Mouse (Mus musculus) testis, adult 2 months (tissue): ENCODE data around the gene Babam2.

Experiments
- CTCF ChIP-seq: fragments of 200-500 bp; IDR thresholded peaks from 2 replicates; pipeline ENCODE4 v1.5.1; 2012; ENCODE audit warnings: low read depth, mild to moderate bottlenecking, inconsistent platforms, low read length, moderate library complexity; ENCODE audit not compliant: control insufficient read depth, insufficient read depth, insufficient replicate concordance
- POLR2A ChIP-seq: fragments of 200-500 bp; IDR thresholded peaks from 2 replicates; pipeline ENCODE4 v1.6.1; 2012; ENCODE audit warnings: low read depth, mild to moderate bottlenecking, inconsistent platforms, low read length, moderate library complexity; ENCODE audit not compliant: control insufficient read depth

GRCm38 (mm10) chr5:32102484-32102883 lies 405.0 kb downstream of the Babam2 start:
- no peak for TF ChIP-seq CTCF
- TF ChIP-seq POLR2A = no peak
